Mouse (Mus musculus) olfactory bulb, adult 2 months (tissue): ENCODE measurements around the gene Col18a1.

Experiments
- CTCF ChIP-seq: fragments of 200-500 bp; IDR thresholded peaks from 2 replicates; pipeline ENCODE4 v1.5.1; 2012; ENCODE audit warnings: low read depth, mild to moderate bottlenecking, low read length, moderate library complexity; ENCODE audit not compliant: insufficient read depth
- POLR2A ChIP-seq: fragments of 200-500 bp; IDR thresholded peaks from 2 replicates; pipeline ENCODE4 v1.6.1; 2012; ENCODE audit warnings: mild to moderate bottlenecking, low read depth, low read length, moderate library complexity; ENCODE audit not compliant: insufficient read depth

DNA sequence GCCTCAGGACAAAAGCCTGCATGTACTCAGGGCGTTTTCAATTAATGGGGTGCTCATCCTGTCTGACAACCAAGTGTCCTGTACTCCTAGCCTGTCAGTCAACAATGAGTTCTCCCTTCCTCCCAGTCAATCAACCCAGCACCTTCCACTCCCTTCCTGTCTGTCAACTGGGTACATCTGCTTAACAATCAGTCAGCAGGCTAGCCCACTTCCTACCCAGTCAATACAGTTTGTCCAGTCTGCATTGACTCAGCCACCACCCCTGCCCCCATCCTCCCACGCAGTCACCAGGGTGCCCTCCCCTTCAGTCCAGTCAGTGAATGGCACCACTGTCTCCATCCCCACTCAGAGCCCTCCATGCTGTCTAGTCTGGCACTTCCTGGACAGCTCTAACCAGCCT lies 32.9 kb upstream of the Col18a1 start:
- no peak for TF ChIP-seq CTCF
- TF ChIP-seq POLR2A = no peak
